Mouse (Mus musculus): ENCODE measurements around the gene Gm9376. TPM values are rescaled to one million over a fixed set of nuclear protein-coding genes. Genes with fewer than 3 reads are reported as not detected.

Gm9376 gene
- polyA plus RNA-seq (2014; fragmentation: Nextera tagmentation; extraction: Ambion mirVana), result not detected in 2 replicates

- Histone ChIP-seq H3K9ac (ENCODE audit: low read depth, low read length) (no peak within 1 kb of the TSS), H3K36me3 (ENCODE audit: control insufficient read depth, insufficient read depth, low read length) (no peaks in the 10 kb centered on the region), H3K9me3 (ENCODE audit: control insufficient read depth, low read length) (no peaks in the 10 kb centered on the region), H3K27ac (replicated peaks; ENCODE audit: low read depth, low read length) (no peak within 1 kb of the TSS), H3K27me3 (replicated peaks; ENCODE audit: control insufficient read depth, insufficient read depth, low read length) (no peaks in the 10 kb centered on the region), H3K4me3 (ENCODE audit: low read depth, low read length) (no peak within 1 kb of the TSS), H3K4me1 (ENCODE audit: control insufficient read depth, insufficient read depth, low read length) (no peaks in the 10 kb centered on the region), H3K4me2 (ENCODE audit: low read depth, low read length) (no peak within 1 kb of the TSS)
- ATAC-seq (ENCODE audit: low read depth), result no peak
- WGBS, result 70% methylated on average over 2 of the region's 2 CpGs
- no peak for DNase-seq (ENCODE audit: low spot score)
These were observed at the start of gene Gm9376 for GRCm38 (mm10) chr14:118266660-118267059. Gene Gm9376 (plus strand): TSS chr14:118266960.

- Histone ChIP-seq H3K4me3 (ENCODE audit: low read depth, low read length) (no peak overlapping the region), H3K9ac (ENCODE audit: low read depth, low read length) (no peak overlapping the region), H3K27me3 (replicated peaks; ENCODE audit: control insufficient read depth, insufficient read depth, low read length) (peaks cover 39% of the 10 kb centered on the region), H3K4me2 (ENCODE audit: low read depth, low read length) (no peak overlapping the region), H3K9me3 (ENCODE audit: control insufficient read depth, low read length) (no peaks in the 10 kb centered on the region; the same call in 1 of the 2 replicates), H3K27ac (replicated peaks; ENCODE audit: low read depth, low read length) (no peak overlapping the region), H3K4me1 (ENCODE audit: control insufficient read depth, insufficient read depth, low read length) (no peaks in the 10 kb centered on the region; the same call in 1 of the 2 replicates), H3K36me3 (ENCODE audit: control insufficient read depth, insufficient read depth, low read length) (no peaks in the 10 kb centered on the region)
- DNase-seq (ENCODE audit: low spot score) (no peak), ATAC-seq (ENCODE audit: low read depth) (no peak)
- 92% methylated on average over 1 of the region's 1 CpGs for WGBS
These were observed 45.9 kb upstream of the Gm9376 start for GRCm38 (mm10) chr14:118220885-118221284.

GRCm38 (mm10) chr14:118225061-118225743 lies 41.6 kb upstream of the Gm9376 start:
- no peak overlapping the region for H3K4me3 ChIP-seq (ENCODE audit: low read depth, low read length)
- no peak overlapping the region for H3K9ac ChIP-seq (ENCODE audit: low read depth, low read length)
- H3K4me1 ChIP-seq (ENCODE audit: control insufficient read depth, insufficient read depth, low read length), result no peaks in the 10 kb centered on the region; the same call in 1 of the 2 replicates
- no peak for DNase-seq (ENCODE audit: low spot score)
- H3K4me2 ChIP-seq (ENCODE audit: low read depth, low read length), result no peak overlapping the region
- H3K27me3 ChIP-seq (replicated peaks; ENCODE audit: control insufficient read depth, insufficient read depth, low read length), result peaks cover 76% of the 10 kb centered on the region
- ATAC-seq (ENCODE audit: low read depth), result no peak
- no peaks in the 10 kb centered on the region; the same call in 1 of the 2 replicates for H3K9me3 ChIP-seq (ENCODE audit: control insufficient read depth, low read length)
- H3K27ac ChIP-seq (replicated peaks; ENCODE audit: low read depth, low read length), result no peak overlapping the region
- 15% methylated on average over 16 of the region's 16 CpGs for WGBS
- H3K36me3 ChIP-seq (ENCODE audit: control insufficient read depth, insufficient read depth, low read length), result no peaks in the 10 kb centered on the region

- 0 out of 2 replicates have a peak, but pooled peaks have one; percentile 23 for ATAC-seq (ENCODE audit: low read depth)
- Histone ChIP-seq H3K4me3 (ENCODE audit: low read depth, low read length) (peak overlapping the region; percentile 19; the same call in 1 of the 2 replicates), H3K4me1 (ENCODE audit: control insufficient read depth, insufficient read depth, low read length) (no peaks in the 10 kb centered on the region; the same call in 1 of the 2 replicates), H3K9ac (ENCODE audit: low read depth, low read length) (no peak overlapping the region), H3K27me3 (replicated peaks; ENCODE audit: control insufficient read depth, insufficient read depth, low read length) (peaks cover 82% of the 10 kb centered on the region), H3K9me3 (ENCODE audit: control insufficient read depth, low read length) (no peaks in the 10 kb centered on the region; the same call in 1 of the 2 replicates), H3K4me2 (ENCODE audit: low read depth, low read length) (peak overlapping the region; percentile 37), H3K27ac (replicated peaks; ENCODE audit: low read depth, low read length) (no peak overlapping the region), H3K36me3 (ENCODE audit: control insufficient read depth, insufficient read depth, low read length) (no peaks in the 10 kb centered on the region)
- no peak for DNase-seq (ENCODE audit: low spot score)
- WGBS, result 1% methylated on average over 21 of the region's 21 CpGs
These were observed 40.8 kb upstream of the Gm9376 start for GRCm38 (mm10) chr14:118225911-118226310.

GRCm38 (mm10) chr14:118226471-118227155 lies 40.1 kb upstream of the Gm9376 start:
- DNase-seq (ENCODE audit: low spot score) (no peak), ATAC-seq (ENCODE audit: low read depth) (no peak)
- peak overlapping the region; percentile 37 for H3K4me2 ChIP-seq (ENCODE audit: low read depth, low read length)
- H3K27me3 ChIP-seq (replicated peaks; ENCODE audit: control insufficient read depth, insufficient read depth, low read length), result peaks cover 89% of the 10 kb centered on the region
- H3K4me1 ChIP-seq (ENCODE audit: control insufficient read depth, insufficient read depth, low read length), result no peaks in the 10 kb centered on the region; the same call in 1 of the 2 replicates
- H3K4me3 ChIP-seq (ENCODE audit: low read depth, low read length), result peak overlapping the region; percentile 19; the same call in 1 of the 2 replicates
- no peak overlapping the region for H3K9ac ChIP-seq (ENCODE audit: low read depth, low read length)
- no peaks in the 10 kb centered on the region for H3K36me3 ChIP-seq (ENCODE audit: control insufficient read depth, insufficient read depth, low read length)
- no peaks in the 10 kb centered on the region for H3K9me3 ChIP-seq (ENCODE audit: control insufficient read depth, low read length)
- 3% methylated on average over 20 of the region's 21 CpGs for WGBS
- no peak overlapping the region for H3K27ac ChIP-seq (replicated peaks; ENCODE audit: low read depth, low read length)

GRCm38 (mm10) chr14:118232381-118232970 lies 34.3 kb upstream of the Gm9376 start:
- ATAC-seq (ENCODE audit: low read depth), result no peak

GRCm38 (mm10) chr14:118233786-118234540 lies 32.8 kb upstream of the Gm9376 start:
- Histone ChIP-seq H3K36me3 (ENCODE audit: control insufficient read depth, insufficient read depth, low read length) (no peaks in the 10 kb centered on the region), H3K9me3 (ENCODE audit: control insufficient read depth, low read length) (no peaks in the 10 kb centered on the region), H3K4me1 (ENCODE audit: control insufficient read depth, insufficient read depth, low read length) (no peaks in the 10 kb centered on the region; the same call in 1 of the 2 replicates), H3K4me3 (ENCODE audit: low read depth, low read length) (peak overlapping the region; percentile 58), H3K4me2 (ENCODE audit: low read depth, low read length) (peak overlapping the region; percentile 92), H3K9ac (ENCODE audit: low read depth, low read length) (peak overlapping the region; percentile 60), H3K27me3 (replicated peaks; ENCODE audit: control insufficient read depth, insufficient read depth, low read length) (peaks cover 91% of the 10 kb centered on the region), H3K27ac (replicated peaks; ENCODE audit: low read depth, low read length) (no peak overlapping the region)
- 5% methylated on average over 26 of the region's 26 CpGs for WGBS
- DNase-seq (ENCODE audit: low spot score), result no peak
- no peak for ATAC-seq (ENCODE audit: low read depth)

More at GRCm38 (mm10) chr14:118232381-118232970, 34.3 kb upstream of the Gm9376 start:
- H3K9ac ChIP-seq (ENCODE audit: low read depth, low read length), result no peak overlapping the region; the same call in 1 of the 2 replicates
- H3K27ac ChIP-seq (replicated peaks; ENCODE audit: low read depth, low read length), result no peak overlapping the region
- H3K9me3 ChIP-seq (ENCODE audit: control insufficient read depth, low read length), result no peaks in the 10 kb centered on the region
- 6% methylated on average over 8 of the region's 8 CpGs for WGBS
- H3K4me3 ChIP-seq (ENCODE audit: low read depth, low read length), result peak overlapping the region; percentile 21; the same call in 1 of the 2 replicates
- H3K27me3 ChIP-seq (replicated peaks; ENCODE audit: control insufficient read depth, insufficient read depth, low read length), result peaks cover 95% of the 10 kb centered on the region
- H3K36me3 ChIP-seq (ENCODE audit: control insufficient read depth, insufficient read depth, low read length), result no peaks in the 10 kb centered on the region
- no peak for DNase-seq (ENCODE audit: low spot score)
- peak overlapping the region; percentile 41 for H3K4me2 ChIP-seq (ENCODE audit: low read depth, low read length)
- H3K4me1 ChIP-seq (ENCODE audit: control insufficient read depth, insufficient read depth, low read length), result no peaks in the 10 kb centered on the region; the same call in 1 of the 2 replicates

All from embryonic facial prominence, embryonic 14.5 days (tissue).